21 mouse cellular contexts compared by ENCODE assay signal in the genomic region with DNA sequence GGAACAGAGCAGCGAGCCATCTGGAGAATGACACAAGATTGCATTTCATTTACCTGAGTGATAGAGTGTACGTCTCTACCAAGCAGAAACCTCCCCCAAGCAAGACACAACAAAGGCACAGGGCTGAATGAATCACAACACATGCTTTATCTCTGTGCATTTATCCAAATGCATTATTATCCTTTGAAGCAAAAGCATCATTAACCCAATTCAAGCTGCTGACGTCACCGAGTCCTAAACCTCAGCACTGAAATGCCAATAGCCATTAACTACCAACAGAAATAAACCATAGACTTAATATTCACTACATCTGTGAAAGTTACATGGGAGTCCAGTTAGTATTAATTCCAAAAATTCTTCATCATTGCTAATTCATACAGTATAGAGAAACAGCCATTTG.
"Had no signal": no experiment of that assay in that cellular context is flagged by ENCODE, and none has a peak within 500 bp of the region (broad histone marks: within the 10 kb centered on the region; RNA-seq: fewer than 3 reads in every experiment).

No protein-coding gene starts in this region.

- ATAC-seq: liver, postnatal 0 days; lung, postnatal 0 days; midbrain, embryonic 16.5 days had no signal

- H3K27me3 ChIP-seq: liver, embryonic 15.5 days; lung, embryonic 15.5 days; megakaryocyte, embryonic 14.5 days; neural tube, embryonic 13.5 days; neural tube, embryonic 15.5 days; stomach, embryonic 15.5 days had no signal

- H3K9me3 ChIP-seq: liver, embryonic 15.5 days; lung, embryonic 15.5 days; neural tube, embryonic 13.5 days; neural tube, embryonic 15.5 days; stomach, embryonic 15.5 days had no signal

- DNase-seq: liver, postnatal 0 days; lung, adult 2 months; lung, postnatal 14 days; lung, postnatal 36 days; midbrain, embryonic 14.5 days; right cerebral cortex, postnatal 14 days; thymus, adult 2 months; thymus, postnatal 25 days; thymus, postnatal 4 days had no signal

- H3K4me1 ChIP-seq: liver, embryonic 15.5 days; lung, embryonic 15.5 days; megakaryocyte, embryonic 14.5 days; neural tube, embryonic 13.5 days; neural tube, embryonic 15.5 days; stomach, embryonic 15.5 days had no signal

- H3K36me3 ChIP-seq: liver, embryonic 15.5 days; lung, embryonic 15.5 days; neural tube, embryonic 13.5 days; neural tube, embryonic 15.5 days; stomach, embryonic 15.5 days had no signal

- H3K27ac ChIP-seq: liver, embryonic 15.5 days; lung, embryonic 15.5 days; macrophage; neural tube, embryonic 13.5 days; neural tube, embryonic 15.5 days; stomach, embryonic 15.5 days; stomach, postnatal 0 days had no signal

- H3K4me3 ChIP-seq: liver, embryonic 15.5 days; lung, embryonic 15.5 days; megakaryocyte, embryonic 14.5 days; myocyte; neural tube, embryonic 13.5 days; neural tube, embryonic 15.5 days; stomach, embryonic 15.5 days had no signal

- H3K4me2 ChIP-seq: liver, embryonic 15.5 days; lung, embryonic 15.5 days; midbrain, embryonic 11.5 days; neural tube, embryonic 13.5 days; neural tube, embryonic 15.5 days; stomach, embryonic 15.5 days had no signal

- H3K9ac ChIP-seq: liver, embryonic 15.5 days; liver, postnatal 0 days; lung, embryonic 15.5 days; neural tube, embryonic 13.5 days; neural tube, embryonic 15.5 days; stomach, embryonic 15.5 days had no signal
